Mouse (Mus musculus): ENCODE results near the gene Ndufs2. TPM values are rescaled to one million over a fixed set of nuclear protein-coding genes. Genes with fewer than 3 reads are reported as not detected.

Gene Ndufs2
- polyA plus RNA-seq, 1 experiment from 2014 or later = 257 TPM

GRCm38 (mm10) chr1:171185655-171186054 is 65.5 kb downstream of the Ndufs2 start:
- no peak overlapping the region for H3K9ac ChIP-seq
- no peak overlapping the region for H3K4me3 ChIP-seq
- no peaks in the 10 kb centered on the region for H3K36me3 ChIP-seq
- ATAC-seq (ENCODE audit: low read depth) = no peak
- H3K9me3 ChIP-seq = no peaks in the 10 kb centered on the region
- H3K4me2 ChIP-seq = peak overlapping the region; percentile 4; the same call in 1 of the 2 replicates
- 0 out of 2 replicates have a peak overlapping the region, but pooled peaks have one; percentile 28 for H3K27ac ChIP-seq (replicated peaks)
- WGBS = 60% methylated on average over 8 of the region's 8 CpGs
- H3K4me1 ChIP-seq (replicated peaks) = peaks cover 33% of the 10 kb centered on the region
- H3K27me3 ChIP-seq = peaks cover 1% of the 10 kb centered on the region; the same call in 1 of the 2 replicates

Other genes starting within 250 kb of the Ndufs2 start
- not detected in 2 replicates for gene Fcgr4, start 232.5 kb downstream of the Ndufs2 start, polyA plus RNA-seq (2015; fragmentation: Nextera tagmentation; extraction: Ambion mirVana)
- 9.0 and 10.9 TPM in 2 replicates for gene Fcgr3, start 186.5 kb downstream of the Ndufs2 start, polyA plus RNA-seq (2015; fragmentation: Nextera tagmentation; extraction: Ambion mirVana)
- gene Cfap126, start 137.5 kb downstream of the Ndufs2 start, polyA plus RNA-seq (2015; fragmentation: Nextera tagmentation; extraction: Ambion mirVana) = 2.8 and 2.9 TPM in 2 replicates
- 278 and 279 TPM in 2 replicates for gene Sdhc, start 100.8 kb downstream of the Ndufs2 start, polyA plus RNA-seq (2015; fragmentation: Nextera tagmentation; extraction: Ambion mirVana)
- 20.7 and 25.7 TPM in 2 replicates for gene Mpz, start 100.7 kb downstream of the Ndufs2 start, polyA plus RNA-seq (2015; fragmentation: Nextera tagmentation; extraction: Ambion mirVana)
- gene Pcp4l1, start 55.1 kb downstream of the Ndufs2 start, polyA plus RNA-seq (2015; fragmentation: Nextera tagmentation; extraction: Ambion mirVana) = 13.9 and 18.4 TPM in 2 replicates
- gene Nr1i3, start 37.4 kb downstream of the Ndufs2 start, polyA plus RNA-seq (2015; fragmentation: Nextera tagmentation; extraction: Ambion mirVana) = 0.22 and 0.25 TPM in 2 replicates
- gene Tomm40l, start 28.9 kb downstream of the Ndufs2 start, polyA plus RNA-seq (2015; fragmentation: Nextera tagmentation; extraction: Ambion mirVana) = 32.6 and 42.6 TPM in 2 replicates
- gene Apoa2, start 26.3 kb downstream of the Ndufs2 start, polyA plus RNA-seq (2015; fragmentation: Nextera tagmentation; extraction: Ambion mirVana) = 4.1 and 6.8 TPM in 2 replicates
- gene Fcer1g, start 17.0 kb downstream of the Ndufs2 start, polyA plus RNA-seq (2015; fragmentation: Nextera tagmentation; extraction: Ambion mirVana) = 38.6 and 38.7 TPM in 2 replicates
- gene Adamts4, start 967 bp downstream of the Ndufs2 start, polyA plus RNA-seq (2015; fragmentation: Nextera tagmentation; extraction: Ambion mirVana) = 3.0 and 4.3 TPM in 2 replicates
- 94.0 and 97.8 TPM in 2 replicates for gene B4galt3, start 18.9 kb upstream of the Ndufs2 start, polyA plus RNA-seq (2015; fragmentation: Nextera tagmentation; extraction: Ambion mirVana)
- gene Ppox, start 29.8 kb upstream of the Ndufs2 start, polyA plus RNA-seq (2015; fragmentation: Nextera tagmentation; extraction: Ambion mirVana) = 43.1 and 47.2 TPM in 2 replicates
- gene Usp21, start 36.6 kb upstream of the Ndufs2 start, polyA plus RNA-seq (2015; fragmentation: Nextera tagmentation; extraction: Ambion mirVana) = 89.3 and 97.3 TPM in 2 replicates
- 124 and 132 TPM in 2 replicates for gene Ufc1, start 43.6 kb upstream of the Ndufs2 start, polyA plus RNA-seq (2015; fragmentation: Nextera tagmentation; extraction: Ambion mirVana)
- 47.4 and 52.7 TPM in 2 replicates for gene Dedd, start 77.8 kb upstream of the Ndufs2 start, polyA plus RNA-seq (2015; fragmentation: Nextera tagmentation; extraction: Ambion mirVana)
- 51.9 and 52.1 TPM in 2 replicates for gene Nit1, start 94.3 kb upstream of the Ndufs2 start, polyA plus RNA-seq (2015; fragmentation: Nextera tagmentation; extraction: Ambion mirVana)
- gene Pfdn2, start 94.3 kb upstream of the Ndufs2 start, polyA plus RNA-seq (2015; fragmentation: Nextera tagmentation; extraction: Ambion mirVana) = 152 and 159 TPM in 2 replicates
- gene Klhdc9, start 109.4 kb upstream of the Ndufs2 start, polyA plus RNA-seq (2015; fragmentation: Nextera tagmentation; extraction: Ambion mirVana) = 3.3 and 4.0 TPM in 2 replicates
- 2.1 TPM in 2 replicates for gene Nectin4, start 118.7 kb upstream of the Ndufs2 start, polyA plus RNA-seq (2015; fragmentation: Nextera tagmentation; extraction: Ambion mirVana)
- gene Arhgap30, start 137.6 kb upstream of the Ndufs2 start, polyA plus RNA-seq (2015; fragmentation: Nextera tagmentation; extraction: Ambion mirVana) = 1.2 TPM in 2 replicates
- gene Usf1, start 159.9 kb upstream of the Ndufs2 start, polyA plus RNA-seq (2015; fragmentation: Nextera tagmentation; extraction: Ambion mirVana) = 183 and 188 TPM in 2 replicates
- gene Tstd1, start 167.5 kb upstream of the Ndufs2 start, polyA plus RNA-seq (2015; fragmentation: Nextera tagmentation; extraction: Ambion mirVana) = 7.8 and 8.5 TPM in 2 replicates
- gene F11r, start 186.1 kb upstream of the Ndufs2 start, polyA plus RNA-seq (2015; fragmentation: Nextera tagmentation; extraction: Ambion mirVana) = 14.7 and 15.1 TPM in 2 replicates